Mouse (Mus musculus) megakaryocyte-erythroid progenitor cell, adult 5-6 weeks (primary cell): ENCODE results near the gene Polr1a. TPM values are rescaled to one million over a fixed set of nuclear protein-coding genes. Genes with fewer than 3 reads are reported as not detected.
A peak's percentile ranks its signal among the peaks of the same experiment; 100 is the strongest.

Experiments used
- ATAC-seq: replicated peaks from 2 replicates; pipeline ENCODE4 v1.8.0; 2016; ENCODE audit warnings: mild to moderate bottlenecking, inconsistent platforms; ENCODE audit not compliant: severe bottlenecking, poor library complexity, low FRiP score, low TSS enrichment
- total RNA-seq, 2 experiments: library from RNA; stranded (forward) in 1 of 2; stranded (reverse) in 1 of 2; fragments of 200-1000, 215-1000 nt in 1 of 2; fragments of >200 nt in 1 of 2; fragmentation: Nextera tagmentation in 1 of 2; gene quantifications; 2 replicates each; pipeline ENCODE4 v1.2.3; 2014 to 2017

Gene Polr1a
- total RNA-seq, 2 experiments from 2014 or later, result 64.8 to 91.2 TPM

GRCm38 (mm10) chr6:71991190-71991932, 82.5 kb downstream of the Polr1a start:
- ATAC-seq, result no peak

GRCm38 (mm10) chr6:71991933-71992325, 83.1 kb downstream of the Polr1a start:
- ATAC-seq, result no peak

- ATAC-seq, result no peak
Measured at GRCm38 (mm10) chr6:71994004-71994403, 85.2 kb downstream of the Polr1a start.

- ATAC-seq, result no peak
Measured at GRCm38 (mm10) chr6:71995081-71995480, 86.2 kb downstream of the Polr1a start.

- no peak for ATAC-seq
Measured at GRCm38 (mm10) chr6:71997215-71997614, 88.4 kb downstream of the Polr1a start.

- no peak for ATAC-seq
Measured at GRCm38 (mm10) chr6:71999917-72000512, 91.2 kb downstream of the Polr1a start.

GRCm38 (mm10) chr6:72001220-72001777, 92.4 kb downstream of the Polr1a start:
- ATAC-seq, result peak; percentile 66

GRCm38 (mm10) chr6:72007411-72008212, 98.8 kb downstream of the Polr1a start:
- ATAC-seq, result no peak

GRCm38 (mm10) chr6:72008213-72008655, 99.4 kb downstream of the Polr1a start:
- no peak for ATAC-seq

GRCm38 (mm10) chr6:72009454-72009853, 100.6 kb downstream of the Polr1a start:
- no peak for ATAC-seq

GRCm38 (mm10) chr6:72014033-72014432, 105.2 kb downstream of the Polr1a start:
- no peak for ATAC-seq

- ATAC-seq, result no peak
Measured at GRCm38 (mm10) chr6:72018052-72018451, 109.2 kb downstream of the Polr1a start.

GRCm38 (mm10) chr6:72025497-72025896, 116.6 kb downstream of the Polr1a start:
- no peak for ATAC-seq

GRCm38 (mm10) chr6:72028079-72028478, 119.2 kb downstream of the Polr1a start:
- ATAC-seq, result no peak

GRCm38 (mm10) chr6:72029674-72030073, 120.8 kb downstream of the Polr1a start:
- ATAC-seq, result no peak

Other genes with a start within 250 kb of the Polr1a start
- gene Reep1, start 201.5 kb upstream of the Polr1a start, total RNA-seq (2014; fragmentation: Nextera tagmentation), result not detected in 2 replicates
- gene Reep1, start 201.5 kb upstream of the Polr1a start, total RNA-seq (2017), result 0.34 TPM in 1 of 2 replicates, not detected in the other
- 56.4 and 84.6 TPM in 2 replicates for gene Mrpl35, start 82.1 kb upstream of the Polr1a start, total RNA-seq (2014; fragmentation: Nextera tagmentation)
- 57.0 and 69.5 TPM in 2 replicates for gene Mrpl35, start 82.1 kb upstream of the Polr1a start, total RNA-seq (2017)
- gene Immt, start 77.7 kb upstream of the Polr1a start, total RNA-seq (2014; fragmentation: Nextera tagmentation), result 198 and 228 TPM in 2 replicates
- gene Immt, start 77.7 kb upstream of the Polr1a start, total RNA-seq (2017), result 182 TPM in 2 replicates
- 181 and 208 TPM in 2 replicates for gene Ptcd3, start 303 bp upstream of the Polr1a start, total RNA-seq (2014; fragmentation: Nextera tagmentation)
- gene Ptcd3, start 303 bp upstream of the Polr1a start, total RNA-seq (2017), result 211 and 291 TPM in 2 replicates
- gene St3gal5, start 188.5 kb downstream of the Polr1a start, total RNA-seq (2014; fragmentation: Nextera tagmentation), result 61.6 and 63.5 TPM in 2 replicates
- 89.4 and 101 TPM in 2 replicates for gene St3gal5, start 188.5 kb downstream of the Polr1a start, total RNA-seq (2017)